Mouse (Mus musculus) thymus, postnatal 25 days (tissue): ENCODE results near the gene Olfr1065.
"Not testable (repeated sequence)": the region's sequence is repeated elsewhere in the genome, so short reads cannot be mapped to it uniquely, and the experiment has no call there.

Source experiments
- DNase-seq: peaks from one replicate; pipeline ENCODE4 v3.0.0; 2022

The Olfr1065 gene

GRCm38 (mm10) chr2:86450491-86450890 lies at the start of gene Olfr1065:
Gene Olfr1065, minus strand, starts transcription at chr2:86450591.
- DNase-seq: not testable (repeated sequence)

GRCm38 (mm10) chr2:86487286-86487685 lies 36.9 kb upstream of the Olfr1065 start, which contains the start of gene Olfr228:
Gene Olfr228, minus strand, starts transcription at chr2:86487386.
- no peak for DNase-seq

- peak; percentile 35 for DNase-seq
Measured at GRCm38 (mm10) chr2:86464442-86465109, 14.2 kb upstream of the Olfr1065 start.

GRCm38 (mm10) chr2:86460434-86460833 lies 10.0 kb upstream of the Olfr1065 start:
- DNase-seq: no peak

GRCm38 (mm10) chr2:86456169-86456568 lies 5.8 kb upstream of the Olfr1065 start, which contains the start of gene Olfr1066:
Gene Olfr1066, minus strand, starts transcription at chr2:86456269.
- DNase-seq: no peak

GRCm38 (mm10) chr2:86442101-86442500 lies 8.3 kb downstream of the Olfr1065 start:
- not testable (repeated sequence) for DNase-seq

- DNase-seq: peak; percentile 5
Measured at GRCm38 (mm10) chr2:86428511-86428910, 21.9 kb downstream of the Olfr1065 start.

- DNase-seq: not testable (repeated sequence)
Measured at GRCm38 (mm10) chr2:86426649-86427048, 23.7 kb downstream of the Olfr1065 start, which contains the start of gene Olfr1062. Gene Olfr1062, minus strand, starts transcription at chr2:86426749.

- DNase-seq: no peak
Measured at GRCm38 (mm10) chr2:86413950-86414349, 36.4 kb downstream of the Olfr1065 start, which contains the start of gene Olfr1061. Gene Olfr1061, minus strand, starts transcription at chr2:86414050.

- no peak for DNase-seq
Measured at GRCm38 (mm10) chr2:86395114-86395513, 55.3 kb downstream of the Olfr1065 start.
